Mouse (Mus musculus): ENCODE measurements around the gene Prkag2.

The Prkag2 gene

GRCm38 (mm10) chr5:25100516-25101125 lies at the start of gene Prkag2:
Gene Prkag2, minus strand, starts transcription at chr5:25100642.
- DNase-seq (ENCODE audit: low spot score), result no peak

- no peak for DNase-seq (ENCODE audit: low spot score)
Observed at GRCm38 (mm10) chr5:25149331-25149965, 49.0 kb upstream of the Prkag2 start.

- no peak for DNase-seq (ENCODE audit: low spot score)
Observed at GRCm38 (mm10) chr5:25146705-25147104, 46.3 kb upstream of the Prkag2 start.

- no peak for DNase-seq (ENCODE audit: low spot score)
Observed at GRCm38 (mm10) chr5:25127865-25128264, 27.4 kb upstream of the Prkag2 start.

GRCm38 (mm10) chr5:25125884-25126560 lies 25.6 kb upstream of the Prkag2 start:
- DNase-seq (ENCODE audit: low spot score), result no peak

- no peak for DNase-seq (ENCODE audit: low spot score)
Observed at GRCm38 (mm10) chr5:25122534-25122933, 22.1 kb upstream of the Prkag2 start.

GRCm38 (mm10) chr5:25119148-25119547 lies 18.7 kb upstream of the Prkag2 start:
- DNase-seq (ENCODE audit: low spot score), result no peak

GRCm38 (mm10) chr5:25115997-25116396 lies 15.6 kb upstream of the Prkag2 start:
- peak; percentile 78 for DNase-seq (ENCODE audit: low spot score)

- DNase-seq (ENCODE audit: low spot score), result no peak
Observed at GRCm38 (mm10) chr5:25115216-25115615, 14.8 kb upstream of the Prkag2 start.

GRCm38 (mm10) chr5:25114110-25114509 lies 13.7 kb upstream of the Prkag2 start:
- no peak for DNase-seq (ENCODE audit: low spot score)

GRCm38 (mm10) chr5:25110314-25110713 lies 9.9 kb upstream of the Prkag2 start:
- DNase-seq (ENCODE audit: low spot score), result no peak

GRCm38 (mm10) chr5:25105748-25106147 lies 5.3 kb upstream of the Prkag2 start:
- no peak for DNase-seq (ENCODE audit: low spot score)

- no peak for DNase-seq (ENCODE audit: low spot score)
Observed at GRCm38 (mm10) chr5:25101126-25101523, 683 bp upstream of the Prkag2 start.

GRCm38 (mm10) chr5:25100157-25100515 lies 306 bp downstream of the Prkag2 start:
- no peak for DNase-seq (ENCODE audit: low spot score)

GRCm38 (mm10) chr5:25099367-25100156 lies 880 bp downstream of the Prkag2 start:
- no peak for DNase-seq (ENCODE audit: low spot score)

GRCm38 (mm10) chr5:25097891-25098290 lies 2.6 kb downstream of the Prkag2 start:
- DNase-seq (ENCODE audit: low spot score), result no peak

GRCm38 (mm10) chr5:25096431-25096830 lies 4.0 kb downstream of the Prkag2 start:
- DNase-seq (ENCODE audit: low spot score), result no peak

GRCm38 (mm10) chr5:25092630-25093245 lies 7.7 kb downstream of the Prkag2 start:
- DNase-seq (ENCODE audit: low spot score), result no peak

- DNase-seq (ENCODE audit: low spot score), result no peak
Observed at GRCm38 (mm10) chr5:25089258-25089972, 11.0 kb downstream of the Prkag2 start.

- no peak for DNase-seq (ENCODE audit: low spot score)
Observed at GRCm38 (mm10) chr5:25088633-25089032, 11.8 kb downstream of the Prkag2 start.

- DNase-seq (ENCODE audit: low spot score), result no peak
Observed at GRCm38 (mm10) chr5:25088111-25088510, 12.3 kb downstream of the Prkag2 start.

GRCm38 (mm10) chr5:25087064-25087463 lies 13.4 kb downstream of the Prkag2 start:
- DNase-seq (ENCODE audit: low spot score), result no peak

Measured in left cerebral cortex, adult 11 months (tissue).